Mouse (Mus musculus) kidney, adult 2 months (tissue): ENCODE data around the gene Ywhab. TPM values are rescaled to one million over a fixed set of nuclear protein-coding genes. Genes with fewer than 3 reads are reported as not detected.

Experiments
- DNase-seq: peaks from one replicate; pipeline ENCODE4 v3.0.0; 2021
- H3K27ac ChIP-seq: fragments of 200-500 bp; 2 replicates; pipeline ENCODE4 v1.5.1; 2012; ENCODE audit warnings: low read depth, low read length, control low read depth, inconsistent platforms; ENCODE audit not compliant: insufficient read depth
- H3K27me3 ChIP-seq: fragments of 200-500 bp; replicated peaks from 2 replicates; pipeline ENCODE4 v1.6.1; 2012; ENCODE audit warnings: mild to moderate bottlenecking, moderate library complexity, low read length, inconsistent platforms; ENCODE audit not compliant: control insufficient read depth, insufficient read depth
- H3K36me3 ChIP-seq: fragments of 200-500 bp; 2 replicates; pipeline ENCODE4 v1.6.1; 2012; ENCODE audit warnings: mild to moderate bottlenecking, moderate library complexity, low read length, inconsistent platforms; ENCODE audit not compliant: control insufficient read depth, insufficient read depth
- H3K4me1 ChIP-seq: fragments of 200-500 bp; 2 replicates; pipeline ENCODE4 v1.6.1; 2011; ENCODE audit warnings: low read length; ENCODE audit not compliant: control insufficient read depth, insufficient read depth
- H3K4me3 ChIP-seq: fragments of 200-500 bp; 2 replicates; pipeline ENCODE4 v1.5.1; 2011; ENCODE audit warnings: mild to moderate bottlenecking, low read depth, low read length, control low read depth; ENCODE audit not compliant: insufficient read depth
- CTCF ChIP-seq: fragments of 200-500 bp; conservative IDR thresholded peaks from 2 replicates; pipeline ENCODE4 v1.5.1; 2011; ENCODE audit warnings: low read depth, mild to moderate bottlenecking, control low read depth, low read length, moderate library complexity, mixed read lengths; ENCODE audit not compliant: insufficient read depth, insufficient read length
- POLR2A ChIP-seq: fragments of 200-500 bp; IDR thresholded peaks from one replicate; pipeline ENCODE4 v1.6.1; 2011; ENCODE audit warnings: low read depth, low read length, control low read depth
- WGBS: fragments of 180-500 bp; shearing (Covaris S2); methylation state at CpG from one replicate; pipeline ENCODE4 v1.1.7; 2018; 5-methylcytosine and 5-hydroxymethylcytosine counted together
- polyA plus RNA-seq: library from polyadenylated mRNA; depleted of rRNA; stranded (reverse); fragments of >200 nt; gene quantifications from 2 replicates; pipeline ENCODE4 v1.2.3, GENCODE M21; 2012; rRNA removed

The Ywhab gene
- polyA plus RNA-seq = 46.7 and 63.9 TPM in 2 replicates

- no peak for DNase-seq
- H3K27me3 ChIP-seq = no peaks in the 10 kb centered on the region
- H3K4me3 ChIP-seq = peak within 1 kb of the TSS; percentile 88
- WGBS = under 1% methylated on average over 13 of the region's 14 CpGs
- no peak for TF ChIP-seq CTCF
- TF ChIP-seq POLR2A = peak; percentile 32
- peaks cover 9% of the 10 kb centered on the region for H3K4me1 ChIP-seq
- peak within 1 kb of the TSS; percentile 92 for H3K27ac ChIP-seq
- H3K36me3 ChIP-seq = no peaks in the 10 kb centered on the region
These were observed at the start of gene Ywhab for GRCm38 (mm10) chr2:163994654-163994976. TSS of gene Ywhab (plus strand) at chr2:163994960.

GRCm38 (mm10) chr2:163946221-163946620 is 48.5 kb upstream of the Ywhab start:
- no peaks in the 10 kb centered on the region for H3K36me3 ChIP-seq
- WGBS = 55% methylated on average over 15 of the region's 15 CpGs
- H3K4me3 ChIP-seq = no peak overlapping the region
- no peak overlapping the region for H3K27ac ChIP-seq
- TF ChIP-seq POLR2A (no peak), CTCF (no peak)
- H3K4me1 ChIP-seq = no peaks in the 10 kb centered on the region
- H3K27me3 ChIP-seq = no peaks in the 10 kb centered on the region
- no peak for DNase-seq

- Histone ChIP-seq H3K27ac (no peak overlapping the region), H3K4me1 (no peaks in the 10 kb centered on the region), H3K27me3 (no peaks in the 10 kb centered on the region), H3K36me3 (no peaks in the 10 kb centered on the region), H3K4me3 (no peak overlapping the region)
- no peak for DNase-seq
- 65% methylated on average over 7 of the region's 7 CpGs for WGBS
- TF ChIP-seq POLR2A (no peak), CTCF (no peak)
These were observed 46.8 kb upstream of the Ywhab start for GRCm38 (mm10) chr2:163947976-163948375.

GRCm38 (mm10) chr2:163951770-163952169 is 43.0 kb upstream of the Ywhab start:
- no peak overlapping the region for H3K4me3 ChIP-seq
- 22% methylated on average over 4 of the region's 4 CpGs for WGBS
- H3K27me3 ChIP-seq = no peaks in the 10 kb centered on the region
- TF ChIP-seq CTCF (peak; percentile 90), POLR2A (no peak)
- H3K4me1 ChIP-seq = no peaks in the 10 kb centered on the region
- no peak overlapping the region for H3K27ac ChIP-seq
- no peaks in the 10 kb centered on the region for H3K36me3 ChIP-seq
- DNase-seq = peak; percentile 71

- DNase-seq = no peak
- Histone ChIP-seq H3K27ac (no peak overlapping the region), H3K4me1 (no peaks in the 10 kb centered on the region), H3K36me3 (no peaks in the 10 kb centered on the region), H3K4me3 (no peak overlapping the region), H3K27me3 (no peaks in the 10 kb centered on the region; the same call in 1 of the 2 replicates)
- 47% methylated on average over 7 of the region's 7 CpGs for WGBS
- no peak for TF ChIP-seq CTCF
- no peak for TF ChIP-seq POLR2A
These were observed 41.0 kb upstream of the Ywhab start for GRCm38 (mm10) chr2:163953622-163954310.

GRCm38 (mm10) chr2:163964606-163965560 is 29.9 kb upstream of the Ywhab start:
- TF ChIP-seq CTCF (no peak), POLR2A (no peak)
- DNase-seq = no peak
- no peaks in the 10 kb centered on the region for H3K36me3 ChIP-seq
- H3K4me3 ChIP-seq = no peak overlapping the region
- 42% methylated on average over 19 of the region's 19 CpGs for WGBS
- no peaks in the 10 kb centered on the region for H3K4me1 ChIP-seq
- no peaks in the 10 kb centered on the region for H3K27me3 ChIP-seq
- H3K27ac ChIP-seq = no peak overlapping the region

GRCm38 (mm10) chr2:163965706-163966105 is 29.1 kb upstream of the Ywhab start:
- Histone ChIP-seq H3K36me3 (no peaks in the 10 kb centered on the region), H3K4me3 (no peak overlapping the region), H3K27me3 (no peaks in the 10 kb centered on the region), H3K4me1 (no peaks in the 10 kb centered on the region), H3K27ac (no peak overlapping the region)
- TF ChIP-seq POLR2A = no peak
- TF ChIP-seq CTCF = no peak
- WGBS = 65% methylated on average over 7 of the region's 7 CpGs
- no peak for DNase-seq
